Mouse (Mus musculus) heart, embryonic 14.5 days (tissue): ENCODE results near the gene Phb2. TPM values are rescaled to one million over a fixed set of nuclear protein-coding genes. Genes with fewer than 3 reads are reported as not detected.

Experiments
- ATAC-seq: fragments of 200-750 bp; cut with Nextera tagmentation; 2 replicates; pipeline ENCODE4 v1.8.0; 2017; ENCODE audit warnings: low read depth, moderate TSS enrichment; ENCODE audit not compliant: insufficient number of reproducible peaks, insufficient read depth, low FRiP score
- H3K27ac ChIP-seq, 2 experiments: fragments of 200-500 bp in 1 of 2; fragments of 300-500 bp in 1 of 2; sonication (generic) in 1 of 2; replicated peaks in 1 of 2; 2 replicates each; pipeline ENCODE4 v1.5.1; 2012 to 2014; ENCODE audit warnings: low read depth in 2 of 2, low read length in 2 of 2, control low read depth in 1 of 2, mild to moderate bottlenecking in 1 of 2, mixed read lengths in 1 of 2; ENCODE audit not compliant: control insufficient read depth in 1 of 2, insufficient read depth in 1 of 2
- H3K27me3 ChIP-seq: fragments of 300-500 bp; sonication (generic); 2 replicates; pipeline ENCODE4 v1.6.1; 2014; ENCODE audit warnings: mild to moderate bottlenecking, low read length, control low read depth; ENCODE audit not compliant: control insufficient read depth, insufficient read depth
- H3K36me3 ChIP-seq: fragments of 300-500 bp; sonication (generic); 2 replicates; pipeline ENCODE4 v1.6.1; 2014; ENCODE audit warnings: mild to moderate bottlenecking, control low read depth, low read length, mixed read lengths; ENCODE audit not compliant: control insufficient read depth, insufficient read depth
- H3K4me1 ChIP-seq, 2 experiments: fragments of 200-500 bp in 1 of 2; fragments of 300-500 bp in 1 of 2; sonication (generic) in 1 of 2; 2 replicates each; pipeline ENCODE4 v1.6.1; 2012 to 2014; ENCODE audit warnings: low read length in 2 of 2, control low read depth in 1 of 2, mixed read lengths in 1 of 2; ENCODE audit not compliant: control insufficient read depth in 2 of 2, insufficient read depth in 2 of 2
- H3K4me2 ChIP-seq: fragments of 300-500 bp; sonication (generic); 2 replicates; pipeline ENCODE4 v1.6.1; 2014; ENCODE audit warnings: mild to moderate bottlenecking, low read length
- H3K4me3 ChIP-seq, 2 experiments: fragments of 200-500 bp in 1 of 2; fragments of 300-500 bp in 1 of 2; sonication (generic) in 1 of 2; 2 replicates each; pipeline ENCODE4 v1.5.1; 2012 to 2014; ENCODE audit warnings: low read length in 2 of 2, mild to moderate bottlenecking in 2 of 2, control low read depth in 1 of 2, low read depth in 1 of 2, moderate library complexity in 1 of 2; ENCODE audit not compliant: control insufficient read depth in 1 of 2, insufficient read depth in 1 of 2
- H3K9ac ChIP-seq: fragments of 300-500 bp; sonication (generic); 2 replicates; pipeline ENCODE4 v1.6.1; 2014; ENCODE audit warnings: mild to moderate bottlenecking, low read length
- H3K9me3 ChIP-seq: fragments of 300-500 bp; sonication (generic); 2 replicates; pipeline ENCODE4 v1.6.1; 2016; ENCODE audit warnings: low read length, control low read depth; ENCODE audit not compliant: control insufficient read depth
- WGBS: fragments of 180-500 bp; shearing (Covaris S2); extraction: QIAGEN DNeasy Blood & Tissue Kit; methylation state at CpG from one replicate; pipeline ENCODE4 v1.1.7; 2014; 5-methylcytosine and 5-hydroxymethylcytosine counted together
- polyA plus RNA-seq: library from polyadenylated mRNA; unstranded; fragments of >200 nt; fragmentation: Nextera tagmentation; extraction: Ambion mirVana; gene quantifications from 2 replicates; pipeline ENCODE4 v1.2.1, GENCODE M21; 2014

The Phb2 gene
- polyA plus RNA-seq, 1 experiment from 2014 or later: 295 TPM

DNA sequence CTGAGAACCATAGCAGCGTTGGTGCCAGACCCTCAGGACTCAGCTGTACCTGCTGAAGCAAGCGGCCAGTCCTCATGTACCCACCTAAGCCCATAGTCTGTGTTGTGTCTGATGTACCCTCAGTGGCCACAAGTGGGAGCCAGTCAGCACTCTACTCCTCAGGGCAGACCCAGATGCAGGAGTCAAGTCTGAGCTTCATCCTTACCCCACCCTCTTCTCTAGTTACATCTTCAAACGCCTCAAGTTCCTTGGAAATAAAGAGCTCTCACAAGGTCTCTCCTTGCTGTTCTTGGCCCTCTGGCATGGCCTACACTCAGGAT is 9.4 kb upstream of the Phb2 start:
- peaks cover 90% of the 10 kb centered on the region for H3K36me3 ChIP-seq
- no peak overlapping the region for H3K4me2 ChIP-seq
- no peak overlapping the region for H3K4me3 ChIP-seq
- no peaks in the 10 kb centered on the region for H3K9me3 ChIP-seq
- H3K27me3 ChIP-seq: no peaks in the 10 kb centered on the region
- no peak overlapping the region for H3K9ac ChIP-seq
- ATAC-seq: no peak; the same call in 1 of the 2 replicates
- H3K4me1 ChIP-seq: peaks cover 2 to 7% of the 10 kb centered on the region in 2 experiments; a peak in 2 of 4 replicates
- WGBS: 53% methylated on average over 3 of the region's 3 CpGs
- no peak overlapping the region for H3K27ac ChIP-seq

DNA sequence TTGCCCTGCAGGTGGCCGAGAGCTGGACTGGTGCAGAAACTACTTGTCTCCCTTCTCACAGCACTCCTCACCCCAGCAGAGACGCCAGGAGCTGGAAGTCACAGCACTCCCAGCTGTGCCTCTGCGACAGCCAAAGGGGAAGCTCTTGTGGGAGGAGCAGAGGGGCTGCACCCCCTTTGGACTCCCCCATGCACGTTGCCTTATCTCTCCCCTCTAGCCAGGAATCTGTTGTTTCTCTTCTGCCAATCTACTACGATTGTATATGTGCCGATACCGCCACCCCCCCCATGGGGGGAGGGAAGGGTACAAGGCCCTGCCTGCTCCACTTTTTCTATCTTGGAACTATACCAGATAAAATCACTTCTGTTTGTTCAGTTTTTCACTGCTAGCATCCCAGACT is 8.3 kb upstream of the Phb2 start:
- WGBS: 62% methylated on average over 7 of the region's 7 CpGs
- Histone ChIP-seq H3K27me3 (no peaks in the 10 kb centered on the region), H3K9ac (no peak overlapping the region), H3K27ac (no peak overlapping the region), H3K4me3 (no peak overlapping the region), H3K4me2 (no peak overlapping the region), H3K9me3 (no peaks in the 10 kb centered on the region), H3K36me3 (peaks cover 92% of the 10 kb centered on the region), H3K4me1 (peaks cover 2 to 7% of the 10 kb centered on the region in 2 experiments; a peak in 2 of 4 replicates)
- no peak for ATAC-seq

DNA sequence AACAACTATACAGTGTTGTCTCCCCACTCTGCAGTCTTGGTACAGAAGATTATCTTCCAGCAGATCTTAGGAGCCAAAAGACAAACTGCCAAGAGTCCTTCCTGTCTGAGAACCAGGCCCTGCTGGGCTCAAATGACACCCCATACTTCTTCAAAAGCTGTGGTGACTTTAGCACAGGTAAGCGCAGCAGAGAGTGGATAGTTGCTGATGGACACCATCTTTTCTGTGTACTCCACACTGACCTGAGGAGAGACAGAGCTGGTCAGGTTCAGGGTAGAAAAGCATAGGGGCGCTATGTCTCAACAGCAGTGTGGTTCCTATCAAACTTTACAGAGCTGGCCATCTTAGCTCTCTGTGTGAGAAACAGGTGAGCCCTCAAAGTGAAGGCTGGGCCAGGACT is 7.7 kb upstream of the Phb2 start:
- 96% methylated on average over 2 of the region's 2 CpGs for WGBS
- no peaks in the 10 kb centered on the region for H3K9me3 ChIP-seq
- peaks cover 2 to 9% of the 10 kb centered on the region in 2 experiments; a peak in 2 of 4 replicates for H3K4me1 ChIP-seq
- H3K27ac ChIP-seq: no peak overlapping the region
- H3K36me3 ChIP-seq: peaks cover 92% of the 10 kb centered on the region
- H3K4me2 ChIP-seq: no peak overlapping the region
- ATAC-seq: no peak
- H3K27me3 ChIP-seq: no peaks in the 10 kb centered on the region
- no peak overlapping the region for H3K9ac ChIP-seq
- no peak overlapping the region for H3K4me3 ChIP-seq

- WGBS: 71% methylated on average over 5 of the region's 5 CpGs
- no peak overlapping the region for H3K9ac ChIP-seq
- no peaks in the 10 kb centered on the region for H3K9me3 ChIP-seq
- H3K4me1 ChIP-seq: peaks cover 3 to 20% of the 10 kb centered on the region in 2 experiments
- no peaks in the 10 kb centered on the region for H3K27me3 ChIP-seq
- H3K36me3 ChIP-seq: peaks cover 87% of the 10 kb centered on the region
- no peak overlapping the region; a peak in 1 of 4 replicates for H3K27ac ChIP-seq
- no peak for ATAC-seq
- H3K4me2 ChIP-seq: no peak overlapping the region
- no peak overlapping the region for H3K4me3 ChIP-seq
Observed at GRCm38 (mm10) chr6:124706061-124706627, 6.0 kb upstream of the Phb2 start.

GRCm38 (mm10) chr6:124708289-124708889 is 3.7 kb upstream of the Phb2 start:
- WGBS: 92% methylated on average over 10 of the region's 10 CpGs
- H3K9ac ChIP-seq: no peak overlapping the region
- no peaks in the 10 kb centered on the region for H3K27me3 ChIP-seq
- H3K36me3 ChIP-seq: peaks cover 67% of the 10 kb centered on the region
- no peak overlapping the region for H3K27ac ChIP-seq
- peaks cover 5 to 28% of the 10 kb centered on the region in 2 experiments for H3K4me1 ChIP-seq
- ATAC-seq: no peak
- H3K4me3 ChIP-seq: no peak overlapping the region
- H3K9me3 ChIP-seq: no peaks in the 10 kb centered on the region
- no peak overlapping the region for H3K4me2 ChIP-seq

DNA sequence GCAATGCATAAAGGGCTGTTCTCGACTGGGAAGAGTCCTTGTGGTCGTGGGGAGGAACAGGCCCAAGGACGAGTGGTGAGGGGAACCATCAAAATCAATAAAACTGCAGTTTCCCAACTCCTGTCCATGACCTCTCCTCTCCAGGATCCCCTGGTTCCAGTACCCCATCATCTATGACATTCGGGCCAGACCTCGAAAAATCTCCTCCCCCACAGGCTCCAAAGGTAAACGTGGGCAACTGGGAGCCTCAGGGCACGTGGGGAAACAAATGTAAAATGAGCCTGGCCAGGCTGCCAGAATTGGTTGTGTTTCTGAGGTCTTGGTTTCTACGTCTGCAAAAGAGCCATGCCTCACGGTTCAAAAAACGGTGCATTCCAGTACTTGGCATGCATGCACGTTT is 782 bp downstream of the Phb2 start:
- H3K4me2 ChIP-seq: peak overlapping the region; percentile 96
- ATAC-seq: no peak
- 14% methylated on average over 11 of the region's 11 CpGs for WGBS
- H3K4me1 ChIP-seq: peaks cover 9 to 29% of the 10 kb centered on the region in 2 experiments
- H3K27me3 ChIP-seq: no peaks in the 10 kb centered on the region
- peak overlapping the region; percentile 69 to 88 for H3K27ac ChIP-seq
- peak overlapping the region; percentile 63 to 85 for H3K4me3 ChIP-seq
- peak overlapping the region; percentile 97 for H3K9ac ChIP-seq
- no peaks in the 10 kb centered on the region for H3K9me3 ChIP-seq
- H3K36me3 ChIP-seq: peaks cover 66% of the 10 kb centered on the region

GRCm38 (mm10) chr6:124716864-124717490 is 4.8 kb downstream of the Phb2 start:
- Histone ChIP-seq H3K4me2 (no peak overlapping the region), H3K27me3 (no peaks in the 10 kb centered on the region), H3K4me3 (no peak overlapping the region), H3K36me3 (peaks cover 45% of the 10 kb centered on the region), H3K4me1 (peaks cover 7 to 16% of the 10 kb centered on the region in 2 experiments), H3K9me3 (no peaks in the 10 kb centered on the region), H3K27ac (no peak overlapping the region), H3K9ac (no peak overlapping the region)
- no peak for ATAC-seq
- WGBS: 69% methylated on average over 20 of the region's 20 CpGs
